In genomic region chr7:130576981-130577380, GRCm38 (mm10) we compare ENCODE assay signal across 8 mouse cellular contexts. TPM values are rescaled to one million over a fixed set of nuclear protein-coding genes. Genes with fewer than 3 reads are reported as not detected.
DNase-seq lines count a peak whose midpoint lies in the region; ATAC-seq and TF ChIP-seq lines count a peak whose summit lies in the region.

No protein-coding gene starts in this region.

- no peaks in the 10 kb centered on the region for H3K36me3 ChIP-seq in forebrain, embryonic 10.5 days (replicated peaks)
- H3K36me3 ChIP-seq in forebrain, embryonic 13.5 days (ENCODE audit: poor library complexity, severe bottlenecking) = no peaks in the 10 kb centered on the region
- H3K36me3 ChIP-seq in forebrain, postnatal 0 days (ENCODE audit: insufficient read depth) = no peaks in the 10 kb centered on the region

- no peak overlapping the region for H3K4me2 ChIP-seq in forebrain, embryonic 13.5 days
- H3K4me2 ChIP-seq in forebrain, postnatal 0 days (ENCODE audit: low read depth) = peak overlapping the region; percentile 15; the same call in 1 of the 2 replicates

- peaks cover 11% of the 10 kb centered on the region for H3K27me3 ChIP-seq in forebrain, embryonic 10.5 days (ENCODE audit: poor library complexity, severe bottlenecking)
- no peaks in the 10 kb centered on the region for H3K27me3 ChIP-seq in forebrain, embryonic 13.5 days
- H3K27me3 ChIP-seq in forebrain, postnatal 0 days (ENCODE audit: insufficient read depth, low read length) = no peaks in the 10 kb centered on the region

- H3K9me3 ChIP-seq in forebrain, embryonic 10.5 days = no peaks in the 10 kb centered on the region
- H3K9me3 ChIP-seq in forebrain, embryonic 13.5 days (replicated peaks) = 0 out of 2 replicates have a peak, but pooled peaks cover 4% of the 10 kb centered on the region
- no peaks in the 10 kb centered on the region for H3K9me3 ChIP-seq in forebrain, postnatal 0 days (ENCODE audit: low read length)

- ATAC-seq in forebrain, embryonic 13.5 days = no peak
- ATAC-seq in forebrain, postnatal 0 days = no peak
- ATAC-seq in megakaryocyte-erythroid progenitor cell, adult 5-6 weeks (replicated peaks; ENCODE audit: low FRiP score, low TSS enrichment, poor library complexity, severe bottlenecking) = peak; percentile 35; the same call in 1 of the 2 replicates

- peak overlapping the region; percentile 16; the same call in 1 of the 2 replicates for H3K4me3 ChIP-seq in forebrain, embryonic 10.5 days
- no peak overlapping the region for H3K4me3 ChIP-seq in forebrain, embryonic 13.5 days
- no peak overlapping the region for H3K4me3 ChIP-seq in forebrain, postnatal 0 days (ENCODE audit: low read depth, low read length)

- no peak overlapping the region for H3K9ac ChIP-seq in forebrain, embryonic 13.5 days
- H3K9ac ChIP-seq in forebrain, postnatal 0 days = no peak overlapping the region

- DNase-seq in forebrain, embryonic 10.5 days (ENCODE audit: extremely low spot score, low spot score) = no peak
- DNase-seq in 3T3-L1 (ENCODE audit: low read depth, low spot score) = peak; percentile 37
- DNase-seq in forebrain, postnatal 0 days = peak; percentile 53
- DNase-seq in kidney, postnatal 36 days = peak; percentile 31 to 56
- no peak for DNase-seq in left cerebral cortex, adult 9 months (ENCODE audit: low spot score in 2 of 2)
- DNase-seq in gastrocnemius, adult 18-20 months (ENCODE audit: low spot score) = no peak

- TF ChIP-seq CTCF in forebrain, postnatal 0 days (IDR thresholded peaks at IDR 0.05; ENCODE audit: low read depth) = no peak

- peaks cover 19% of the 10 kb centered on the region for H3K4me1 ChIP-seq in forebrain, embryonic 10.5 days
- peaks cover 22% of the 10 kb centered on the region for H3K4me1 ChIP-seq in forebrain, embryonic 13.5 days
- no peaks in the 10 kb centered on the region for H3K4me1 ChIP-seq in forebrain, postnatal 0 days (ENCODE audit: insufficient read depth)

- H3K27ac ChIP-seq in forebrain, embryonic 10.5 days = no peak overlapping the region
- no peak overlapping the region for H3K27ac ChIP-seq in forebrain, embryonic 13.5 days
- no peak overlapping the region for H3K27ac ChIP-seq in forebrain, postnatal 0 days (ENCODE audit: low read depth, low read length)

- 52% methylated on average over 10 of the region's 10 CpGs for WGBS in forebrain, embryonic 10.5 days
- 41% methylated on average over 10 of the region's 10 CpGs for WGBS in forebrain, embryonic 13.5 days
- WGBS in forebrain, postnatal 0 days = 21% methylated on average over 10 of the region's 10 CpGs

RNA-seq across cellular contexts. Expression of gene Tacc2, which starts 0.3 kb away (rescaled TPM):
- 38.2 and 40.3 TPM in 2 replicates for polyA plus RNA-seq in forebrain, embryonic 10.5 days (2016; fragmentation: Nextera tagmentation; extraction: Ambion mirVana)
- 45.0 and 45.2 TPM in 2 replicates for polyA plus RNA-seq in forebrain, embryonic 13.5 days (2015; fragmentation: Nextera tagmentation; extraction: Ambion mirVana)
- total RNA-seq in forebrain, postnatal 0 days (2014; rRNA removed) = 49.1 and 54.1 TPM in 2 replicates
- 51.3 and 60.9 TPM in 2 replicates for polyA plus RNA-seq in forebrain, postnatal 0 days (2015; fragmentation: Nextera tagmentation; extraction: Ambion mirVana)
- total RNA-seq in megakaryocyte-erythroid progenitor cell, adult 5-6 weeks (2014; fragmentation: Nextera tagmentation) = 9.1 and 14.2 TPM in 2 replicates
- 0.88 and 1.6 TPM in 2 replicates for total RNA-seq in megakaryocyte-erythroid progenitor cell, adult 5-6 weeks (2017)
- total RNA-seq in gastrocnemius, adult 18-20 months (2021) = 100 to 1,000 TPM; 414 to 460 TPM

RNA-seq across cellular contexts. Expression of gene Nsmce4a, which starts 4.1 kb away (rescaled TPM):
- 197 and 203 TPM in 2 replicates for polyA plus RNA-seq in forebrain, embryonic 10.5 days (2016; fragmentation: Nextera tagmentation; extraction: Ambion mirVana)
- polyA plus RNA-seq in forebrain, embryonic 13.5 days (2015; fragmentation: Nextera tagmentation; extraction: Ambion mirVana) = 161 and 166 TPM in 2 replicates
- 52.5 and 58.6 TPM in 2 replicates for total RNA-seq in forebrain, postnatal 0 days (2014; rRNA removed)
- 76.8 and 87.6 TPM in 2 replicates for polyA plus RNA-seq in forebrain, postnatal 0 days (2015; fragmentation: Nextera tagmentation; extraction: Ambion mirVana)
- 180 and 183 TPM in 2 replicates for total RNA-seq in megakaryocyte-erythroid progenitor cell, adult 5-6 weeks (2014; fragmentation: Nextera tagmentation)
- total RNA-seq in megakaryocyte-erythroid progenitor cell, adult 5-6 weeks (2017) = 203 and 229 TPM in 2 replicates
- 10 to 100 TPM; 28.4 to 29.0 TPM for total RNA-seq in gastrocnemius, adult 18-20 months (2021)

RNA-seq across cellular contexts. Expression of gene Ate1, which starts 56.8 kb away (rescaled TPM):
- polyA plus RNA-seq in forebrain, embryonic 10.5 days (2016; fragmentation: Nextera tagmentation; extraction: Ambion mirVana) = 52.4 and 53.3 TPM in 2 replicates
- polyA plus RNA-seq in forebrain, embryonic 13.5 days (2015; fragmentation: Nextera tagmentation; extraction: Ambion mirVana) = 82.0 and 82.9 TPM in 2 replicates
- 44.2 and 50.8 TPM in 2 replicates for total RNA-seq in forebrain, postnatal 0 days (2014; rRNA removed)
- 65.6 and 97.7 TPM in 2 replicates for polyA plus RNA-seq in forebrain, postnatal 0 days (2015; fragmentation: Nextera tagmentation; extraction: Ambion mirVana)
- total RNA-seq in megakaryocyte-erythroid progenitor cell, adult 5-6 weeks (2014; fragmentation: Nextera tagmentation) = 31.9 and 32.1 TPM in 2 replicates
- 60.6 and 66.9 TPM in 2 replicates for total RNA-seq in megakaryocyte-erythroid progenitor cell, adult 5-6 weeks (2017)
- total RNA-seq in gastrocnemius, adult 18-20 months (2021) = 10 to 100 TPM; 37.1 to 39.8 TPM

Comparison
In these comparisons a context has a peak if more than half of its experiments do, and no peak if none do; other contexts are left out.
1. DNase-seq: peak in 3T3-L1 (single experiment), forebrain, postnatal 0 days (single experiment) and kidney, postnatal 36 days (2 of 2); none in forebrain, embryonic 10.5 days (single experiment), left cerebral cortex, adult 9 months (0 of 2) and gastrocnemius, adult 18-20 months (single experiment).